Mouse (Mus musculus) CD4-positive naive resting alpha-beta T cell, adult 57 days (primary cell): ENCODE results near the gene Srpx. TPM values are rescaled to one million over a fixed set of nuclear protein-coding genes. Genes with fewer than 3 reads are reported as not detected.

Experiments used
- total RNA-seq: library from RNA; stranded (reverse); gene quantifications from one replicate; pipeline ENCODE4 v1.2.4, GENCODE M21; 2023

The Srpx gene
- total RNA-seq: not detected

DNA sequence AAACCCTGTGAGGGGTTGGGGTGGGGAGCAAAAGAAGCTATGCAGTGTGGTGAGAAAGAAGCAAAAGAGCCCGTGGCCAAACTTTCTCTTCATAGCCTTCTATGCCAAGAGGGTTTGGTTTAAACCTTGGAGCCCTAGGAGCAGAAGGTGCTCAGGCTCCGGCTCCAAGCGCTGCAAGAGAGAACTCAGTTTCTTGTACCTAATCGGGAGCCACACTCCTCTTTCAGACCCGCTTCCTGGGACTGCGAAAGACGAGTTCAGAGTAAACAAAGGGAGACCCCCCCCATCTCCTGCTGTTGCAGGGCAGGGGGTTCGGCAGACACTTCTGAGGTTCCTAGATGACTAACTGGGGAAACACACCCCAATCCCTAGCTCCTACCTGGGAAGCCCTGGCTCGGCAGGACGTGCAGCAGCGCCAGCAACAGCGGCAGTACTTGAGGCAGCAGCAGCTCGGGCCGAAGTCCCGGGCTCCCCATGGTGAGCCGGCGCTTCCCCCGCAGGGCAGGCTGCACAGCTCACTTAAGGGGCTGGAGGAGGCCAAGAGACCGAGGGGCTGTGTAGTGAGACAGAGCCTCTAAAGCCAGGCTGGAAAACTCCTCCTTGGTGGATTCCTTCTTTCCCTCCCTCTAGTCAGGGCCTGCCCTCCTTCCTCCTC lies at the start of gene Srpx:
Gene Srpx (minus strand): TSS at position 645 of the 655 bp plus-strand sequence.

Other genes with a start within 250 kb of the Srpx start
- not detected for gene Sytl5, start 232.1 kb downstream of the Srpx start, total RNA-seq
- gene Rpgr, start 99.2 kb upstream of the Srpx start, total RNA-seq: 3.4 TPM
- gene Otc, start 134.6 kb upstream of the Srpx start, total RNA-seq: not detected